Mouse (Mus musculus): ENCODE measurements around the gene Olfr1443. TPM values are rescaled to one million over a fixed set of nuclear protein-coding genes. Genes with fewer than 3 reads are reported as not detected.

Gene Olfr1443
- polyA plus RNA-seq, 1 experiment, result not detected

- H3K27ac ChIP-seq (ENCODE audit: insufficient read depth, low read depth, low read length), result no peak overlapping the region
- 82% methylated on average over 2 of the region's 3 CpGs for WGBS
- no peak overlapping the region for H3K4me3 ChIP-seq (ENCODE audit: insufficient read depth, low read depth, low read length)
- no peaks in the 10 kb centered on the region for H3K4me1 ChIP-seq (ENCODE audit: control insufficient read depth, insufficient read depth, low read length)
- TF ChIP-seq CTCF (IDR thresholded peaks at IDR 0.05; ENCODE audit: insufficient read depth, low read depth, low read length) (no peak), POLR2A (IDR thresholded peaks at IDR 0.05; ENCODE audit: insufficient read depth, low read depth, low read length) (no peak)
Observed at GRCm38 (mm10) chr19:12722308-12722707, 44.4 kb downstream of the Olfr1443 start.

- WGBS, result 86% methylated on average over 1 of the region's 1 CpGs
Observed at GRCm38 (mm10) chr19:12725851-12726250, 47.9 kb downstream of the Olfr1443 start.

GRCm38 (mm10) chr19:12731036-12731435 lies 53.1 kb downstream of the Olfr1443 start:
- Histone ChIP-seq H3K4me3 (ENCODE audit: insufficient read depth, low read depth, low read length) (no peak overlapping the region), H3K27ac (ENCODE audit: insufficient read depth, low read depth, low read length) (no peak overlapping the region), H3K4me1 (ENCODE audit: control insufficient read depth, insufficient read depth, low read length) (no peaks in the 10 kb centered on the region)
- WGBS, result 56% methylated on average over 1 of the region's 1 CpGs
- TF ChIP-seq POLR2A (IDR thresholded peaks at IDR 0.05; ENCODE audit: insufficient read depth, low read depth, low read length) (no peak), CTCF (IDR thresholded peaks at IDR 0.05; ENCODE audit: insufficient read depth, low read depth, low read length) (no peak)

More at GRCm38 (mm10) chr19:12725851-12726250, 47.9 kb downstream of the Olfr1443 start:
- Histone ChIP-seq H3K27ac (ENCODE audit: insufficient read depth, low read depth, low read length) (no peak overlapping the region), H3K4me1 (ENCODE audit: control insufficient read depth, insufficient read depth, low read length) (no peaks in the 10 kb centered on the region), H3K4me3 (ENCODE audit: insufficient read depth, low read depth, low read length) (no peak overlapping the region)
- no peak for TF ChIP-seq POLR2A (IDR thresholded peaks at IDR 0.05; ENCODE audit: insufficient read depth, low read depth, low read length)

- no peaks in the 10 kb centered on the region for H3K4me1 ChIP-seq (ENCODE audit: control insufficient read depth, insufficient read depth, low read length)
- TF ChIP-seq CTCF (IDR thresholded peaks at IDR 0.05; ENCODE audit: insufficient read depth, low read depth, low read length), result no peak
- TF ChIP-seq POLR2A (IDR thresholded peaks at IDR 0.05; ENCODE audit: insufficient read depth, low read depth, low read length), result no peak
- no peak overlapping the region for H3K27ac ChIP-seq (ENCODE audit: insufficient read depth, low read depth, low read length)
- WGBS, result 92% methylated on average over 2 of the region's 2 CpGs
- H3K4me3 ChIP-seq (ENCODE audit: insufficient read depth, low read depth, low read length), result no peak overlapping the region
Observed at GRCm38 (mm10) chr19:12731950-12732349, 54.0 kb downstream of the Olfr1443 start.

Other genes starting within 250 kb of the Olfr1443 start
- not detected in 2 replicates for gene Mpeg1, start 217.3 kb upstream of the Olfr1443 start, polyA plus RNA-seq (2012; ENCODE audit: insufficient read depth, insufficient read length, low replicate concordance, missing spikeins)
- gene Dtx4, start 176.7 kb upstream of the Olfr1443 start, polyA plus RNA-seq (2012; ENCODE audit: insufficient read depth, insufficient read length, low replicate concordance, missing spikeins), result not detected in 2 replicates
- not detected in 2 replicates for gene Fam111a, start 132.4 kb upstream of the Olfr1443 start, polyA plus RNA-seq (2012; ENCODE audit: insufficient read depth, insufficient read length, low replicate concordance, missing spikeins)
- gene Gm4952, start 78.1 kb upstream of the Olfr1443 start, polyA plus RNA-seq (2012; ENCODE audit: insufficient read depth, insufficient read length, low replicate concordance, missing spikeins), result not detected in 2 replicates
- gene Glyat, start 44.8 kb upstream of the Olfr1443 start, polyA plus RNA-seq (2012; ENCODE audit: insufficient read depth, insufficient read length, low replicate concordance, missing spikeins), result not detected in 2 replicates
- not detected in 2 replicates for gene Olfr1442, start 7.7 kb upstream of the Olfr1443 start, polyA plus RNA-seq (2012; ENCODE audit: insufficient read depth, insufficient read length, low replicate concordance, missing spikeins)
- not detected in 2 replicates for gene Keg1, start 17.7 kb downstream of the Olfr1443 start, polyA plus RNA-seq (2012; ENCODE audit: insufficient read depth, insufficient read length, low replicate concordance, missing spikeins)
- not detected in 2 replicates for gene Cntf, start 87.5 kb downstream of the Olfr1443 start, polyA plus RNA-seq (2012; ENCODE audit: insufficient read depth, insufficient read length, low replicate concordance, missing spikeins)
- 94.6 and 138 TPM in 2 replicates for gene Zfp91, start 118.0 kb downstream of the Olfr1443 start, polyA plus RNA-seq (2012; ENCODE audit: insufficient read depth, insufficient read length, low replicate concordance, missing spikeins)
- not detected in 2 replicates for gene Lpxn, start 118.1 kb downstream of the Olfr1443 start, polyA plus RNA-seq (2012; ENCODE audit: insufficient read depth, insufficient read length, low replicate concordance, missing spikeins)
- not detected in 2 replicates for gene Gm5244, start 168.6 kb downstream of the Olfr1443 start, polyA plus RNA-seq (2012; ENCODE audit: insufficient read depth, insufficient read length, low replicate concordance, missing spikeins)
- not detected in 2 replicates for gene Olfr1444, start 179.2 kb downstream of the Olfr1443 start, polyA plus RNA-seq (2012; ENCODE audit: insufficient read depth, insufficient read length, low replicate concordance, missing spikeins)
- not detected in 2 replicates for gene Olfr1445, start 205.7 kb downstream of the Olfr1443 start, polyA plus RNA-seq (2012; ENCODE audit: insufficient read depth, insufficient read length, low replicate concordance, missing spikeins)
- gene Olfr1446, start 215.4 kb downstream of the Olfr1443 start, polyA plus RNA-seq (2012; ENCODE audit: insufficient read depth, insufficient read length, low replicate concordance, missing spikeins), result not detected in 2 replicates
- gene Olfr1447, start 225.6 kb downstream of the Olfr1443 start, polyA plus RNA-seq (2012; ENCODE audit: insufficient read depth, insufficient read length, low replicate concordance, missing spikeins), result not detected in 2 replicates
- gene Olfr1448, start 246.3 kb downstream of the Olfr1443 start, polyA plus RNA-seq (2012; ENCODE audit: insufficient read depth, insufficient read length, low replicate concordance, missing spikeins), result not detected in 2 replicates

Data from olfactory bulb, adult 2 months (tissue).